ENCODE assay signal across 9 mouse cellular contexts in genomic region chr5:113490467-113491260, GRCm38 (mm10). TPM values are rescaled to one million over a fixed set of nuclear protein-coding genes. Genes with fewer than 3 reads are reported as not detected.
DNase-seq lines count a peak whose midpoint lies in the region; ATAC-seq and TF ChIP-seq lines count a peak whose summit lies in the region.
"Had no signal": no experiment of that assay in that cellular context is flagged by ENCODE, and none has a peak within 500 bp of the region (broad histone marks: within the 10 kb centered on the region; RNA-seq: fewer than 3 reads in every experiment).

No protein-coding gene starts in this region.

- ATAC-seq in forebrain, embryonic 12.5 days (ENCODE audit: low FRiP score) = peak; percentile 90
- ATAC-seq in hindbrain, embryonic 13.5 days (ENCODE audit: low FRiP score) = peak; percentile 87
- peak; percentile 68; the same call in 1 of the 2 replicates for ATAC-seq in limb, embryonic 11.5 days (ENCODE audit: insufficient number of reproducible peaks, low FRiP score, low TSS enrichment, low read depth)
- ATAC-seq in neural tube, embryonic 13.5 days (ENCODE audit: low read depth) = peak; percentile 82

- no peaks in the 10 kb centered on the region for H3K36me3 ChIP-seq in forebrain, embryonic 12.5 days (replicated peaks)
- H3K36me3 ChIP-seq in hindbrain, embryonic 13.5 days = no peaks in the 10 kb centered on the region
- H3K36me3 ChIP-seq in limb, embryonic 11.5 days (ENCODE audit: control insufficient read depth, insufficient read depth, low read length) = no peaks in the 10 kb centered on the region
- no peaks in the 10 kb centered on the region for H3K36me3 ChIP-seq in neural tube, embryonic 13.5 days

- TF ChIP-seq CTCF in brain, embryonic 14.5 days (IDR thresholded peaks at IDR 0.05; ENCODE audit: borderline replicate concordance, extremely low read depth, insufficient read depth, insufficient read length) = no peak

- peaks cover 28% of the 10 kb centered on the region for H3K27me3 ChIP-seq in forebrain, embryonic 12.5 days
- H3K27me3 ChIP-seq in hindbrain, embryonic 13.5 days = peaks cover 28% of the 10 kb centered on the region
- H3K27me3 ChIP-seq in limb, embryonic 11.5 days (ENCODE audit: control insufficient read depth, insufficient read depth, low read length) = peaks cover 15% of the 10 kb centered on the region
- H3K27me3 ChIP-seq in neural tube, embryonic 13.5 days = peaks cover 22% of the 10 kb centered on the region

- peak overlapping the region; percentile 66 for H3K27ac ChIP-seq in forebrain, embryonic 12.5 days
- peak overlapping the region; percentile 84 for H3K27ac ChIP-seq in hindbrain, embryonic 13.5 days
- no peak overlapping the region for H3K27ac ChIP-seq in limb, embryonic 11.5 days (replicated peaks; ENCODE audit: low read depth, low read length)
- H3K27ac ChIP-seq in neural tube, embryonic 13.5 days (replicated peaks) = peak overlapping the region; percentile 90

- 1% methylated on average over 58 of the region's 63 CpGs for WGBS in forebrain, embryonic 12.5 days
- under 1% methylated on average over 62 of the region's 63 CpGs for WGBS in hindbrain, embryonic 13.5 days
- WGBS in limb, embryonic 11.5 days = 3% methylated on average over 59 of the region's 63 CpGs
- WGBS in neural tube, embryonic 13.5 days = 2% methylated on average over 59 of the region's 63 CpGs

- TF ChIP-seq POLR2A in brain, embryonic 14.5 days (IDR thresholded peaks at IDR 0.05; ENCODE audit: borderline replicate concordance, extremely low read depth, insufficient read depth, insufficient read length, poor library complexity, severe bottlenecking) = peak; percentile 22; the same call in 1 of the 2 replicates

- peak overlapping the region; percentile 94 for H3K4me2 ChIP-seq in forebrain, embryonic 12.5 days
- H3K4me2 ChIP-seq in hindbrain, embryonic 13.5 days = peak overlapping the region; percentile 84
- H3K4me2 ChIP-seq in limb, embryonic 11.5 days (ENCODE audit: low read depth, severe bottlenecking) = peak overlapping the region; percentile 83
- H3K4me2 ChIP-seq in neural tube, embryonic 13.5 days = peak overlapping the region; percentile 85

- H3K9me3 ChIP-seq in forebrain, embryonic 12.5 days = no peaks in the 10 kb centered on the region
- no peaks in the 10 kb centered on the region for H3K9me3 ChIP-seq in hindbrain, embryonic 13.5 days
- no peaks in the 10 kb centered on the region for H3K9me3 ChIP-seq in limb, embryonic 11.5 days (ENCODE audit: control insufficient read depth, low read length)
- H3K9me3 ChIP-seq in neural tube, embryonic 13.5 days = no peaks in the 10 kb centered on the region

- DNase-seq in heart, adult 18-20 months = peak; percentile 7 to 20
- no peak for DNase-seq in heart, adult 8-10 months (ENCODE audit: low spot score)
- peak; percentile 87 for DNase-seq in brain, embryonic 14.5 days (ENCODE audit: low read depth)
- peak; percentile 73 for DNase-seq in limb, embryonic 11.5 days (ENCODE audit: low spot score)
- no peak for DNase-seq in thymus, postnatal 25 days

- peak overlapping the region; percentile 60 for H3K4me3 ChIP-seq in forebrain, embryonic 12.5 days (replicated peaks)
- peak overlapping the region; percentile 64 for H3K4me3 ChIP-seq in hindbrain, embryonic 13.5 days
- peak overlapping the region; percentile 47 for H3K4me3 ChIP-seq in limb, embryonic 11.5 days (ENCODE audit: low read depth, low read length)
- H3K4me3 ChIP-seq in neural tube, embryonic 13.5 days = peak overlapping the region; percentile 72

- peaks cover 45% of the 10 kb centered on the region for H3K4me1 ChIP-seq in forebrain, embryonic 12.5 days
- H3K4me1 ChIP-seq in hindbrain, embryonic 13.5 days (replicated peaks) = peaks cover 41% of the 10 kb centered on the region
- H3K4me1 ChIP-seq in limb, embryonic 11.5 days (ENCODE audit: control insufficient read depth, insufficient read depth, low read length) = peaks cover 13% of the 10 kb centered on the region
- peaks cover 52% of the 10 kb centered on the region for H3K4me1 ChIP-seq in neural tube, embryonic 13.5 days (replicated peaks)

- peak overlapping the region; percentile 77 for H3K9ac ChIP-seq in forebrain, embryonic 12.5 days
- peak overlapping the region; percentile 90 for H3K9ac ChIP-seq in hindbrain, embryonic 13.5 days
- H3K9ac ChIP-seq in limb, embryonic 11.5 days (ENCODE audit: low read length) = peak overlapping the region; percentile 66
- peak overlapping the region; percentile 95 for H3K9ac ChIP-seq in neural tube, embryonic 13.5 days

RNA-seq across cellular contexts. Expression of gene Wscd2, which starts 0.5 kb away (rescaled TPM):
- total RNA-seq in heart, adult 18-20 months (2021) = under 1 TPM; 0.22 to 0.23 TPM
- under 1 TPM in 3 of 4 experiments, not detected in 1; 0.11 to 0.23 (median 0.16) TPM for total RNA-seq in heart, adult 8-10 months (2022)
- polyA plus RNA-seq in brain, embryonic 14.5 days (2012; rRNA removed) = 9.2 and 13.5 TPM in 2 replicates
- polyA plus RNA-seq in forebrain, embryonic 12.5 days (2016; fragmentation: Nextera tagmentation; extraction: Ambion mirVana) = 8.4 and 8.7 TPM in 2 replicates
- 9.8 and 10.4 TPM in 2 replicates for polyA plus RNA-seq in hindbrain, embryonic 13.5 days (2015; fragmentation: Nextera tagmentation; extraction: Ambion mirVana)
- polyA plus RNA-seq in limb, embryonic 11.5 days (2014; fragmentation: Nextera tagmentation; extraction: Ambion mirVana) = 2.0 and 2.9 TPM in 2 replicates
- 16.3 and 16.5 TPM in 2 replicates for polyA plus RNA-seq in neural tube, embryonic 13.5 days (2015; fragmentation: Nextera tagmentation; extraction: Ambion mirVana)
- total RNA-seq: hematopoietic stem cell, adult 5-6 weeks had no signal

Comparison
In these comparisons a context has a peak if more than half of its experiments do, and no peak if none do; other contexts are left out.
1. DNase-seq: peak in heart, adult 18-20 months (2 of 2), brain, embryonic 14.5 days (single experiment) and limb, embryonic 11.5 days (single experiment); none in heart, adult 8-10 months (single experiment) and thymus, postnatal 25 days (single experiment).
2. Peak in every context shown above with its lines, with median percentiles within 50 percentile points of each other: ATAC-seq, H3K4me2 ChIP-seq, H3K4me3 ChIP-seq and H3K9ac ChIP-seq.